Mouse (Mus musculus): ENCODE measurements at regions not wholly inside any gene's neighbourhood (a gene's known extent, or its start where the extent isn't known, plus 50 kb on each side); places are given as distances from the start of the nearest gene placed in this dataset.
A peak's percentile ranks its signal among the peaks of the same experiment; 100 is the strongest.
"Not testable (repeated sequence)": the region's sequence is repeated elsewhere in the genome, so short reads cannot be mapped to it uniquely, and the experiment has no call there.

GRCm38 (mm10) chr6:13006596-13006995 lies 63.0 kb upstream of the Tmem106b start:
- DNase-seq = no peak

- DNase-seq = no peak
Observed at GRCm38 (mm10) chr6:12994701-12995100, 74.9 kb upstream of the Tmem106b start.

GRCm38 (mm10) chr6:12993772-12994171 lies 75.8 kb upstream of the Tmem106b start:
- DNase-seq = no peak

- no peak for DNase-seq
Observed at GRCm38 (mm10) chr6:12977184-12977897, 92.2 kb upstream of the Tmem106b start.

GRCm38 (mm10) chr6:12971604-12972003 lies 98.0 kb upstream of the Tmem106b start:
- no peak for DNase-seq

GRCm38 (mm10) chr6:12967291-12967690 lies 102.3 kb upstream of the Tmem106b start:
- no peak for DNase-seq

- no peak for DNase-seq
Observed at GRCm38 (mm10) chr6:12957797-12958196, 111.8 kb upstream of the Tmem106b start.

GRCm38 (mm10) chr6:12911610-12912009 lies 157.9 kb upstream of the Tmem106b start:
- DNase-seq = no peak

- no peak for DNase-seq
Observed at GRCm38 (mm10) chr6:12892929-12893328, 143.7 kb upstream of the Thsd7a start.

GRCm38 (mm10) chr6:12876947-12877346 lies 127.7 kb upstream of the Thsd7a start:
- DNase-seq = not testable (repeated sequence)

GRCm38 (mm10) chr6:12876366-12876765 lies 127.2 kb upstream of the Thsd7a start:
- peak; percentile 2 for DNase-seq

- no peak for DNase-seq
Observed at GRCm38 (mm10) chr6:12868251-12868650, 119.0 kb upstream of the Thsd7a start.

GRCm38 (mm10) chr6:12852041-12852440 lies 102.8 kb upstream of the Thsd7a start:
- DNase-seq = no peak

- not testable (repeated sequence) for DNase-seq
Observed at GRCm38 (mm10) chr6:12835079-12835478, 85.9 kb upstream of the Thsd7a start.

GRCm38 (mm10) chr6:12833358-12833757 lies 84.1 kb upstream of the Thsd7a start:
- no peak for DNase-seq

GRCm38 (mm10) chr6:12831916-12832315 lies 82.7 kb upstream of the Thsd7a start:
- DNase-seq = no peak

GRCm38 (mm10) chr6:12831485-12831884 lies 82.3 kb upstream of the Thsd7a start:
- no peak for DNase-seq

GRCm38 (mm10) chr6:12827745-12828144 lies 78.5 kb upstream of the Thsd7a start:
- no peak for DNase-seq

GRCm38 (mm10) chr6:12814972-12815770 lies 66.0 kb upstream of the Thsd7a start:
- no peak for DNase-seq

GRCm38 (mm10) chr6:12813781-12814180 lies 64.6 kb upstream of the Thsd7a start:
- not testable (repeated sequence) for DNase-seq

GRCm38 (mm10) chr6:12812467-12812866 lies 63.3 kb upstream of the Thsd7a start:
- DNase-seq = no peak

GRCm38 (mm10) chr6:12812036-12812435 lies 62.8 kb upstream of the Thsd7a start:
- no peak for DNase-seq

- no peak for DNase-seq
Observed at GRCm38 (mm10) chr6:12809601-12810000, 60.4 kb upstream of the Thsd7a start.
